Mouse (Mus musculus): Measurements from ENCODE around the gene Glmp.
"Not testable (repeated sequence)": the region's sequence is repeated elsewhere in the genome, so short reads cannot be mapped to it uniquely, and the experiment has no call there.

Glmp gene

GRCm38 (mm10) chr3:88336058-88337013, 11.5 kb downstream of the Glmp start, which contains the start of the genes Tmem79 and Smg5:
Gene Tmem79, minus strand, starts transcription at chr3:88336148.
Gene Smg5, plus strand, starts transcription at chr3:88336260.
- peak; percentile 98 for DNase-seq (ENCODE audit: low read depth, low spot score)

GRCm38 (mm10) chr3:88337367-88338020, 12.7 kb downstream of the Glmp start:
- no peak for DNase-seq (ENCODE audit: low read depth, low spot score)

GRCm38 (mm10) chr3:88338316-88338715, 13.5 kb downstream of the Glmp start:
- DNase-seq (ENCODE audit: low read depth, low spot score) = no peak

GRCm38 (mm10) chr3:88339006-88339405, 14.2 kb downstream of the Glmp start:
- peak; percentile 28 for DNase-seq (ENCODE audit: low read depth, low spot score)

GRCm38 (mm10) chr3:88350732-88351131, 25.9 kb downstream of the Glmp start:
- no peak for DNase-seq (ENCODE audit: low read depth, low spot score)

- no peak for DNase-seq (ENCODE audit: low read depth, low spot score)
Measured at GRCm38 (mm10) chr3:88352907-88353306, 28.1 kb downstream of the Glmp start.

- DNase-seq (ENCODE audit: low read depth, low spot score) = peak; percentile 25
Measured at GRCm38 (mm10) chr3:88354396-88355165, 29.8 kb downstream of the Glmp start.

GRCm38 (mm10) chr3:88359584-88359983, 34.8 kb downstream of the Glmp start:
- DNase-seq (ENCODE audit: low read depth, low spot score) = no peak

GRCm38 (mm10) chr3:88359989-88360388, 35.2 kb downstream of the Glmp start:
- DNase-seq (ENCODE audit: low read depth, low spot score) = no peak

GRCm38 (mm10) chr3:88361096-88361495, 36.3 kb downstream of the Glmp start:
- DNase-seq (ENCODE audit: low read depth, low spot score) = no peak

GRCm38 (mm10) chr3:88361612-88362313, 36.9 kb downstream of the Glmp start:
- DNase-seq (ENCODE audit: low read depth, low spot score) = no peak

- DNase-seq (ENCODE audit: low read depth, low spot score) = no peak
Measured at GRCm38 (mm10) chr3:88363700-88364099, 38.9 kb downstream of the Glmp start.

GRCm38 (mm10) chr3:88364337-88364736, 39.5 kb downstream of the Glmp start, which contains the start of gene Paqr6:
Gene Paqr6, plus strand, starts transcription at chr3:88364584.
- DNase-seq (ENCODE audit: low read depth, low spot score) = no peak

GRCm38 (mm10) chr3:88365705-88366361, 41.0 kb downstream of the Glmp start:
- no peak for DNase-seq (ENCODE audit: low read depth, low spot score)

- DNase-seq (ENCODE audit: low read depth, low spot score) = not testable (repeated sequence)
Measured at GRCm38 (mm10) chr3:88366830-88367428, 42.1 kb downstream of the Glmp start.

GRCm38 (mm10) chr3:88367517-88367916, 42.7 kb downstream of the Glmp start:
- not testable (repeated sequence) for DNase-seq (ENCODE audit: low read depth, low spot score)

- peak; percentile 43 for DNase-seq (ENCODE audit: low read depth, low spot score)
Measured at GRCm38 (mm10) chr3:88368511-88368910, 43.7 kb downstream of the Glmp start.

GRCm38 (mm10) chr3:88372643-88373042, 47.8 kb downstream of the Glmp start, which contains the start of gene Bglap3:
Gene Bglap3, minus strand, starts transcription at chr3:88372743.
- not testable (repeated sequence) for DNase-seq (ENCODE audit: low read depth, low spot score)

- not testable (repeated sequence) for DNase-seq (ENCODE audit: low read depth, low spot score)
Measured at GRCm38 (mm10) chr3:88375750-88376626, 51.2 kb downstream of the Glmp start.

All from skeletal muscle tissue, adult 2 months (tissue).